Mouse (Mus musculus) adrenal gland, adult 10 weeks (tissue): ENCODE results near the gene Dop1b. TPM values are rescaled to one million over a fixed set of nuclear protein-coding genes. Genes with fewer than 3 reads are reported as not detected.

ENCODE experiments used
- polyA plus RNA-seq: library from polyadenylated mRNA; stranded (reverse); fragments of 350-450 nt; fragmentation: Illumina TruSeq; extraction: RNeasy Lipid Tissue Mini Kit (QIAGEN cat#74804); gene quantifications from one replicate; pipeline ENCODE4 v1.2.3, GENCODE M21; 2014; ENCODE audit warnings: low read depth, low replicate concordance

The Dop1b gene
- polyA plus RNA-seq: 9.6 TPM

DNA sequence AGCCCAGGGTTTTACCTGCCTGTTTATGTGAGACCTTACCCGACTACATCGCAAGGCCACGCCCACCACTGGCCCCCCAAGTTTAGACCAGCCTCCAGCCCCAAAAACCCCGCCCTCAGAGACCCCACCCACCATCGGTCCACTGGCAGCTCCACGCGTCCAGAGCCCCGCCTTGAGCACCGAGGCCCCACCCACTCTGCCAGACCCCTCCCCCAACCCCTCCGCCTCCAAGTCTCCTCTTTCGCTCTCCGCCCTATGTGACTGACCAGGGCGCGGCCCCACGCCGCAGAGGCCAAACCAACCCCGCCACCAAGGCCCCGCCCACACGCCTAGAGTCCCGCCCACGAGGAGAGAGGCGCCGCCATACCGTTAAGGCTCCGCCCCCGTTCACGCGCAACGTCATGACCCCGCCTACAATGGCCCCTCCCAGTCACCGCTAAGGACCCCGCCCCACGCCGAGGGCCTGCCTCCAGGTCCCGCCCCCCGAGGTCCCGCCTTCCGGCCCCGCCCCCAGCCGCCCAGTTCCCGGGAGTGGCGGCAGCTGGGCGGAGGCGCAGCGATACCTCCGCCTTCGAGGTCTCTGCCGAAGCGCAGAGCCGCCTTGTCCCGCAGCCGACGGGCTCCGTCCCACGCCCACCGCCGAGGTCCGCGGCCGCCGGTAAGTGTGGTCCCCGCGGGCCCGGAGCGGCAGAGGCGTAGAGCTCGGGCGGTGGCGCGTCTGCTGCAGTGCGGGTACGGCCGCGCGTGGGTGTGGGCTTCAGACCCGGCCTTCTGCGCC, at the start of gene Dop1b:
Gene Dop1b (plus strand): TSS at position 494 of the 778 bp plus-strand sequence.

DNA sequence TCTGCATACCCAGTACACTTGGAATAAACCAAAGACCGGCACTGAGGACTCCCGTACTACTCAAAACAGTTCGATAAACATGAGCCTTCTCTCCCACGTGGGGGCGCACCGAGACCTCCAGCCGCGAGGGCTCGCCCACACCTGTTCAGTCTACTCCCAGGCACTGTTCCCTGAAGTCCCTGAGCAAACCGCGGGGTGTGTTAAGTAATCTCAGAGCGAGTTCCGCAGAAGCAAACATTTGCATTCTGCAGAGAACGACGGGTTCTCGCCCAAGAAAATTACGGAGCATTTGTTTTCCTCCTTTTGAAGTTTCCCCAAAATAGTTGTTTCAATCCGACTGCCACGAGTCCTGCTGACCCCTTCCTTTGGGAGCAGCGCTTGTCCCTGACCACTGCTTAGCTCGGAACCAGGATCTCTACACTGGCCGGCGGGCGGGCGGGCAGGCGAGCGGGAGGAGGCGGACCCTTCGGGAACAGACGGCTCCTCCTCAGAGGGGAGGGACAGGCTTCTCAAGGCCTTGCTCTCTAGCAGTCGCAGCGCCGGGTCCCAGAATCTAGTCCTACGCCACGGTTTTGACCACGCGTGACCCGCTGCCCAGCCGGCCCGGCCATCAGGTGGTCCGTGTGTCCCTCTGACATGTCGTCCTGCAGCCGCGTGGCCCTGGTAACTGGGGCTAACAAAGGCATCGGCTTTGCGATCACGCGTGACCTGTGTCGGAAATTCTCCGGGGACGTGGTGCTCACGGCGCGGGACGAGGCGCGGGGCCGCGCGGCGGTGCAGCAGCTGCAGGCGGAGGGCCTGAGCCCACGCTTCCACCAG, 28.8 kb upstream of the Dop1b start, which contains the start of gene Cbr3:
Gene Cbr3 (plus strand): TSS at position 527 of the 819 bp plus-strand sequence.

DNA sequence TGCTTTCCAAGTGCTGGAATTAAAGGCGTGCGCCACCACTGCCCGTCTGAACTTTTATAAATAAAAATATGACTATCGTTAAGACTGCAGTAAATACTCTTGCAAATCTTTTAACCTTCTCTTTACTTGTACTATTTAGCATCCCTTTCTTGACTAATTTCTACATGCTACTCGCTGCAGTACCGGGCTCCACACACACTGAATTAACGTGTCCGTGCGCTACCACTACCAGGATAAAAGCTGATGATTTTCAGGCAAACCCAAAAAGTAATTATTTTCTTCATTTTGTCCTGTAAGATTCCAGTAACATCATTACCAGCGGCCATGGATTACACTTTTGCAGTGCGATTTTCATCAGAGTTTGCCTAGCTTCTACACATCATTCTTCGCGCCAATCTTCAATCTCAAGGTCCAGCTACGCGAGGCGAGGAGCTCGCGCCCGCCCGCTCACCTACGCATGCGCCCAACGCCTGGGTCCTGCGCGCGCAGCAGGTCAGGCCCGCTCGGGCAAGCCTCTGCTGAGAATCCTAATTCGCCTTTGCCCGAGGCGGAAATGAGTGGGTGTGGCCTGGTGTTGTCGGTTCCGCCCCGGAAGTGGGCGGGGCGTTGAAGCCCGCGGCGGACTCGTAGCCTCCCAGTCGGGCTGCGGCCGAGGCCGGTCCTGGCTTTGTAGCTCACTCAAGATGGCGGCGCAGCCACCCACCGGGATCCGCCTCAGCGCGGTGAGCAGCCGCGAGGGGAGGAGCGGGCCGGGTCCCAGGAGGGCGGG, 120.1 kb downstream of the Dop1b start, which contains the start of gene Morc3:
Gene Morc3 (plus strand): TSS at position 495 of the 769 bp plus-strand sequence.

Other genes with a start within 250 kb of the Dop1b start
- 0.41 TPM for gene Setd4, start 107.8 kb upstream of the Dop1b start, polyA plus RNA-seq
- 14.6 TPM for gene Cbr1, start 106.1 kb upstream of the Dop1b start, polyA plus RNA-seq
- gene Gm5678, start 83.8 kb upstream of the Dop1b start, polyA plus RNA-seq: not detected
- gene Cbr3, start 28.7 kb upstream of the Dop1b start, polyA plus RNA-seq: 9.6 TPM
- gene Morc3, start 120.2 kb downstream of the Dop1b start, polyA plus RNA-seq: 135 TPM
- 0.82 TPM for gene Chaf1b, start 172.0 kb downstream of the Dop1b start, polyA plus RNA-seq